Mouse (Mus musculus) stomach, embryonic 16.5 days (tissue): ENCODE data around the gene Srek1ip1. TPM values are rescaled to one million over a fixed set of nuclear protein-coding genes. Genes with fewer than 3 reads are reported as not detected.

Source experiments
- ATAC-seq: fragments of 200-750 bp; cut with Nextera tagmentation; 2 replicates; pipeline ENCODE4 v1.8.0; 2017; ENCODE audit warnings: moderate number of reproducible peaks, moderate TSS enrichment; ENCODE audit not compliant: insufficient read depth, low FRiP score
- H3K27ac ChIP-seq: fragments of 300-500 bp; sonication (generic); 2 replicates; pipeline ENCODE4 v1.5.1; 2014; ENCODE audit warnings: low read length
- H3K27me3 ChIP-seq: fragments of 300-500 bp; sonication (generic); 2 replicates; pipeline ENCODE4 v1.6.1; 2014; ENCODE audit warnings: low read length, control low read depth, mixed read lengths; ENCODE audit not compliant: control insufficient read depth, insufficient read depth
- H3K36me3 ChIP-seq: fragments of 300-500 bp; sonication (generic); 2 replicates; pipeline ENCODE4 v1.6.1; 2014; ENCODE audit warnings: low read length; ENCODE audit not compliant: control insufficient read depth, insufficient read depth
- H3K4me1 ChIP-seq: fragments of 300-500 bp; sonication (generic); 2 replicates; pipeline ENCODE4 v1.6.1; 2014; ENCODE audit warnings: low read length, control low read depth, mixed read lengths; ENCODE audit not compliant: control insufficient read depth, insufficient read depth
- H3K4me2 ChIP-seq: fragments of 300-500 bp; sonication (generic); 2 replicates; pipeline ENCODE4 v1.6.1; 2014; ENCODE audit warnings: low read depth, low read length, mixed read lengths
- H3K4me3 ChIP-seq: fragments of 300-500 bp; sonication (generic); replicated peaks from 2 replicates; pipeline ENCODE4 v1.5.1; 2014; ENCODE audit warnings: mild to moderate bottlenecking, low read length
- H3K9ac ChIP-seq: fragments of 300-500 bp; sonication (generic); 2 replicates; pipeline ENCODE4 v1.6.1; 2014; ENCODE audit warnings: low read length
- H3K9me3 ChIP-seq: fragments of 300-500 bp; sonication (generic); replicated peaks from 2 replicates; pipeline ENCODE4 v1.6.1; 2016; ENCODE audit warnings: low read length, control low read depth; ENCODE audit not compliant: control insufficient read depth
- WGBS: fragments of 180-500 bp; shearing (Covaris S2); extraction: QIAGEN DNeasy Blood & Tissue Kit; methylation state at CpG from one replicate; pipeline ENCODE4 v1.1.7; 2014; 5-methylcytosine and 5-hydroxymethylcytosine counted together
- polyA plus RNA-seq: library from polyadenylated mRNA; unstranded; fragments of >200 nt; fragmentation: Nextera tagmentation; extraction: Ambion mirVana; gene quantifications from 2 replicates; pipeline ENCODE4 v1.2.1, GENCODE M21; 2015

Srek1ip1 gene
- polyA plus RNA-seq, 1 experiment from 2014 or later = 19.7 TPM

DNA sequence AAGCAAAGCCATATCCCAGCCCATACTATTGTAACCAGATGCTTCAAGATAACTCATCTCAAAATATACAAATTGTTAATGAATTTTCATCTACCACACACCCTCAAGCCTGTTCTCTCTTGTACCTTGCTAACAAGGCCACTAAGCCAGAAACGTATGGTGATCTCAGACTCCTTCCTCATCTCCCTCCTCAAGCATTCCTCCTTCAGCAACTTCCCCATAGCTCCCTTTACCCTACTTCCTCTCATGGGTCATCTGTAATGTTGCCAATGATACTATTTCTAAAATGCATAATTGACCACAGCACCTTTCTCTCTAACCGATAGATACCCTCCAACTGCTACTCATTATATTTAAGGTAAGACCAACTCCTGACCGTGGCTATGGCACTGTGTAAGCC lies 2.1 kb downstream of the Srek1ip1 start:
- Histone ChIP-seq H3K36me3 (no peaks in the 10 kb centered on the region), H3K9ac (no peak overlapping the region), H3K27ac (no peak overlapping the region), H3K4me1 (no peaks in the 10 kb centered on the region), H3K9me3 (no peaks in the 10 kb centered on the region), H3K27me3 (no peaks in the 10 kb centered on the region), H3K4me3 (no peak overlapping the region), H3K4me2 (no peak overlapping the region)
- no peak for ATAC-seq
- 87% methylated on average over 3 of the region's 3 CpGs for WGBS

DNA sequence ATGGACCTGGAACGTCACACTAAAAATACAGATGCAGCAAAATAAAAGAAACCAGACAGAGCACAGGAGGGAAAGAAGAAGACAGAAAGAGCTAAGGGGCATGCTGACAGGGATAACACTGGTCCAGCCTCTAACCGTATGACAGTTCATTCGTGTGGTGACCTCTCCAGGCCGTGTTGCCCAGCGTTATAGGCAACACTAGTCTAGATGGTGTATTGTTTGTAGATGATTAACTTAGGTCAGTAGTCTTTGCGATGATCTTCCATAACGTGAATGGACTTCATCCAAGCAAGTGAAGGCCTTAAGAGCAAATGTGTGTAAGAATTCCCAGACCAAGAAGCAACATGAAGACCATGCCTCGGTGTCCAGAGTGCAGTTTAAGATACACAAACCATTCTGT lies 6.8 kb downstream of the Srek1ip1 start:
- Histone ChIP-seq H3K9me3 (no peaks in the 10 kb centered on the region), H3K27ac (no peak overlapping the region), H3K27me3 (no peaks in the 10 kb centered on the region), H3K4me1 (no peaks in the 10 kb centered on the region), H3K9ac (no peak overlapping the region), H3K4me3 (no peak overlapping the region), H3K36me3 (no peaks in the 10 kb centered on the region), H3K4me2 (no peak overlapping the region)
- ATAC-seq = no peak
- WGBS = 87% methylated on average over 8 of the region's 8 CpGs

DNA sequence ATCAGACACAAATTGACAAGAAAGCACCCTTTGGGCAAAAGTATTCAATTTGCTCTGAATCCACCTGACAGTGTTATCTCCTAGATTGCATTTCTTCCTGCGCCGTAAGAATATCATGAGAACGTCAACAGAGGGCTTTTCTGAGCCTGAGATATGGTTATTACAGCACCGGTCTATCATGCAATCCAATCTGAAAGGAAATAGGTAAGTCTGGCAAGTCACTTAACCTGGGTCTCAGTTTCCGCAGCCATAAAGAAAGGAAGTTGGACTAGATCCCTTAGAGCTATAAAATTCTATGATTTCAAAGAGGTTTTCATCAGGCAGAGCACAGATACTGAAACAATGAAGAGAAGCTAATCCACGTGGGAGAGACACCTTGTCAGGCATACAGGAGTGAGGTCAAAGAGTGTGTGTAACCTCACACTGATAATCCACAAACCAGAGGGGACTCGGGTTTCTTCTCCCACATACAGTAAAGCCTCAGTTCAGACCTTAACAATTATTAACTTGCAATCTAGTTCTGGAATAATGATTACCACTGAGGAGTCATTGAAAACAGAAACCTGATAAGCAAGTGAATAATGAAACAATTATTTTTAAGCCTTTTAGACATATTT lies 7.4 kb downstream of the Srek1ip1 start:
- Histone ChIP-seq H3K4me3 (no peak overlapping the region), H3K4me2 (no peak overlapping the region), H3K9ac (no peak overlapping the region), H3K27ac (no peak overlapping the region), H3K4me1 (no peaks in the 10 kb centered on the region), H3K36me3 (no peaks in the 10 kb centered on the region), H3K9me3 (no peaks in the 10 kb centered on the region), H3K27me3 (no peaks in the 10 kb centered on the region)
- no peak for ATAC-seq
- 66% methylated on average over 7 of the region's 7 CpGs for WGBS

DNA sequence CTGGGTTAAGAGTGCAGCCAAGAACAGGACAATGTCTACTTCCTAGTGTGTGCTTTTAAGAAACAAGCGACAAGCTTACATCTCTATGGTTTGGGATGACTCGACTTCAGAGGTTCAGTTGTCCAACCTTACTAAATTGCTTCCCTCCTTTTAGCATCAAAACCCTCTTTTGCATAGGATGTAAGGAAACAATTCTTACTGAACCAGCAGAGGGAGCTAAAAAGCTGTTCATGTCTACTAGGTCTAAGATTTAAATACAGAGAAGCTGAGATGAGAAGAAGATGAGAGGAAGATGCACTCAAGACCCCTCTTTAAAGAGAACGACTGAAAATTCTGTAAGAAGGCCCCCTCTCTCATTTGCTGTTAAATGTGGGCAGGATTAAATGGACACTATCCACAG lies 13.4 kb downstream of the Srek1ip1 start:
- H3K9me3 ChIP-seq = no peaks in the 10 kb centered on the region

DNA sequence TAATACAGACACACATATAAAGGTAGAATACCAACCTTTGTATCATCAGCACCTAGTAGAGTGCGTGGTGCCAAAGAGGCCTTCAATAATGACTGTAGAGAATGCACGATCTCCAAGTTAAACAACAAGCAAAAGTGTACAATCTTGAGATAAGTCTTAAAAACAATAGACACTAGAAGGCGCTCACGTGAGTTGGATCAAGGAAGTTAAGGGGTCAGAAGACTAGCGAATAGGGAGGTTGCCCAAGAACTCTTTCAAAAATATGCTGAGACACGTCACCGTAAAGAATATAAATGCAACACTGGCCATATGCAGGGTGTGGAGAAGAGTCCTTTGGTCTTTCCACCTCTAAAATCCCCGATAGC lies 24.0 kb downstream of the Srek1ip1 start:
- WGBS = 7% methylated on average over 8 of the region's 8 CpGs
- Histone ChIP-seq H3K4me2 (peak overlapping the region; percentile 70), H3K27ac (peak overlapping the region; percentile 89; the same call in 1 of the 2 replicates), H3K9ac (peak overlapping the region; percentile 90), H3K9me3 (no peaks in the 10 kb centered on the region), H3K36me3 (no peaks in the 10 kb centered on the region), H3K4me3 (peak overlapping the region; percentile 67), H3K4me1 (peaks cover 9% of the 10 kb centered on the region), H3K27me3 (no peaks in the 10 kb centered on the region)
- ATAC-seq = no peak

More for the DNA sequence above, 13.4 kb downstream of the Srek1ip1 start:
- no peaks in the 10 kb centered on the region for H3K4me1 ChIP-seq
- no peak overlapping the region for H3K4me3 ChIP-seq
- H3K4me2 ChIP-seq = no peak overlapping the region
- no peak overlapping the region for H3K27ac ChIP-seq
- no peak overlapping the region for H3K9ac ChIP-seq
- no peak for ATAC-seq
- 0 out of 2 replicates have a peak, but pooled peaks cover 2% of the 10 kb centered on the region for H3K36me3 ChIP-seq
- WGBS = 50% methylated on average over 3 of the region's 3 CpGs
- no peaks in the 10 kb centered on the region for H3K27me3 ChIP-seq

DNA sequence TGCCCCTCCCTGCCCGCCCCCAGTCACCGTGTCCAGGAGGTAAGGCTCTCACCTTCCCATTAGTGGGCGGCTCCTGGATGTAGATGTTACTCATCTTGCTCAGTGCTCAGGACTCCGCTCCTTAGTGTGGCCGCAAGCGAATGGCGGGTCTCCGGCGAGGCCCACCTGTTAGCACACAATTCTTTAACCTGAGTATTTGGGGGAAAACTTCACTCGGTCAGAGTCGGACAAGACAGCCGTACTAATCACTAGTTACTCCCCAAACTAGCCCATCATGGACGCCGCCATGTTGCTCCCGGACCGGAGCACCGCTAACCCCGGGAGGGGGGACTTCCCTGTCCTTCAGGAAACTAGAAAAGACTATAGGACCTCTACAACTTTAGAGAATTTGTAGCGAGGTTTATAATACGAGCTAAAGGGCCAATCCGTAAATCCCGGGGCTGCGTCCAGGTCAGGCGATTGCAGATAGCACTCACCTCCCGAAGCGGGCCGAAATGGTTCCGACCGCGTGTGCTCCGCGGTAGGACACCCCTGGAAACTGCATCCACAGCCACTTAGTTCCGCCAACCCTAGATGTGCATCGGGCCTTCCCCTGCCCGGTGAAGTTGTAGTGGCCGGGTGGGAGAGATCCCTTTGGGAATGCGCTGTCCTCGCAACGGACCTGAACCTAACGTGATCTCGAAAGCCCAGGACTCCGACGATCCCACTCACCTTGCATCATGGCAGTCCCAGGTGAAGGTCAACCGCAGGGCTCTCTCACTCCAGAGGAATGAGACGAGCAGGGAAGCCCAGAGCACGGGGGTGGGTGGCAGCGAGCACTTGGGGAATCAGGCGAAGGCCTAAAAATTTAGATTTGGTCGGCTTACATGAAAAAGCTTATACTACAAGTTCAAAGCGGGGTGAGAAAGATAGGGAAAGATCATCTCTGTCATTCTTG lies 24.6 kb downstream of the Srek1ip1 start, which contains the start of gene Cwc27:
TSS of gene Cwc27 (minus strand) at position 508 of the 937 bp plus-strand sequence.
- peak; percentile 94 for ATAC-seq
- Histone ChIP-seq H3K4me1 (peaks cover 9% of the 10 kb centered on the region), H3K9ac (peak within 1 kb of the TSS; percentile 90), H3K27ac (peak within 1 kb of the TSS; percentile 89), H3K27me3 (no peaks in the 10 kb centered on the region), H3K9me3 (no peaks in the 10 kb centered on the region), H3K36me3 (no peaks in the 10 kb centered on the region), H3K4me2 (peak within 1 kb of the TSS; percentile 70), H3K4me3 (peak within 1 kb of the TSS; percentile 67)
- WGBS = under 1% methylated on average over 50 of the region's 50 CpGs

DNA sequence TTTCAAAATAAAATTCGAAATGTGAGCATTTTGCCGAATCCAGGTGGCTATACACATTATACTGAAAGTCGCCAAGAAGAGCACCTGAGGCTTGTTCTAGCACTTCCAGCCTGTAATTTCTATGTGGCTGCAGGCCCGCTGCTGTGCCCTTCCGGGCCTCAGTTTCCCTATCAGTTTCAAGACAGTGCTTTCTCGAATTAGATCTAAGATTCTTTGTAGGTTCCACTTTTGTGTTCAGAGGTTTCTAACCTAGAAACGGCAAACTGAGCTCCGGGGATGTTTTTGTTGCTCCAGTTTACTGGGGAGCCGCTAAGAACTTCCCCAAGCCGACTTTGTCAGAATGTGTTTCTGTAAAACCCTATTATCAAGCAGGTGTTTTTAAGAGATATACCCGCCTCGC lies 25.4 kb downstream of the Srek1ip1 start:
- Histone ChIP-seq H3K27ac (no peak overlapping the region), H3K4me2 (peak overlapping the region; percentile 70)
- 46% methylated on average over 12 of the region's 12 CpGs for WGBS

DNA sequence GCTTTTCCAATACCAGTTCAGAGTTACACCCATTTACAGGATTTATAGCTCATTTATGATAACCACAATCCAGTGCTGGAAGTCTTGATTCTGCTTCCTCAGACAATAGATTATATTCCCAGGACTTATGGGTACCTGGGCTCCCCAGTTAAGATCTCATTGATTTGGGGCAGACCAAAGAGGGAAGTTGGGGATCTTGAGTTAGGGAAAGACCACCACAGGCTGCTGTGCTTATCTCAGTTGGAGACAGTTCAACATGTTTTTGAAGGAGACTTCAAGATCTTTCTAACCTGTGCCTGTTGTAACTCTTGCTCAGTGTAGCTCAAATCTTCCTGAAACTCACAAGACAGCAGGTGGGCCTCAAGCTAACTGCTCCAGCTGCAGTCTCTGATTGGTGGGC lies 28.9 kb downstream of the Srek1ip1 start:
- ATAC-seq = no peak
- no peak overlapping the region for H3K4me3 ChIP-seq
- no peaks in the 10 kb centered on the region for H3K36me3 ChIP-seq
- H3K9ac ChIP-seq = no peak overlapping the region
- no peak overlapping the region for H3K27ac ChIP-seq
- no peaks in the 10 kb centered on the region for H3K27me3 ChIP-seq
- no peak overlapping the region for H3K4me2 ChIP-seq
- H3K9me3 ChIP-seq = no peaks in the 10 kb centered on the region
- H3K4me1 ChIP-seq = peaks cover 6% of the 10 kb centered on the region

More for the DNA sequence above, 25.4 kb downstream of the Srek1ip1 start:
- no peaks in the 10 kb centered on the region for H3K27me3 ChIP-seq
- H3K4me3 ChIP-seq = peak overlapping the region; percentile 67
- ATAC-seq = no peak
- H3K4me1 ChIP-seq = peaks cover 9% of the 10 kb centered on the region
- no peaks in the 10 kb centered on the region for H3K36me3 ChIP-seq
- H3K9me3 ChIP-seq = no peaks in the 10 kb centered on the region
- peak overlapping the region; percentile 90 for H3K9ac ChIP-seq

DNA sequence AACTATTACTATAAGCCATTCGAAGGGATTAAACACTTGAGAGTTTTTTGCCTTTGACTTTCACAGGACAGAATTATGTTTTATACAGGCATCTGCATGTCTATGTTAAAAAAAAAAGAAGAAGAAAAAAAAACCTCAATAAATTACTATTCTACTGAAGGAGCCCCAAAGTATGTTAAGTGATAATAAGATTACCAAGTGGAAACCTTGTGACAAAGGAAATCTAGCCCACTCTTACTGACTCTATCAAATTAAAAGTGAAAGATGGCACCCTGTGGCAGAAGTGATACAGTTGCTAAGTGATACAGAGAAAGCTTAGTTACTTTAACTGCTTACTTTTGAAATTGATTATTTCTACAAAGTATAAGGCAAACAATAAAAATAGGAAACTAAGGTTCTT lies 29.6 kb downstream of the Srek1ip1 start:
- H3K9ac ChIP-seq = no peak overlapping the region
- no peaks in the 10 kb centered on the region for H3K27me3 ChIP-seq
- no peak overlapping the region for H3K4me2 ChIP-seq
- no peak for ATAC-seq
- peaks cover under 1% of the 10 kb centered on the region; the same call in 1 of the 2 replicates for H3K36me3 ChIP-seq
- peaks cover 5% of the 10 kb centered on the region for H3K4me1 ChIP-seq
- WGBS = 88% methylated on average over 1 of the region's 1 CpGs
- no peak overlapping the region for H3K4me3 ChIP-seq
- no peaks in the 10 kb centered on the region for H3K9me3 ChIP-seq
- H3K27ac ChIP-seq = no peak overlapping the region
